Mouse (Mus musculus) adrenal gland (tissue): ENCODE results near the gene Il6st.

Source experiments
- intact Hi-C: fragments of 180-260 bp; cut with DNase I; formaldehyde crosslinking; loops from one replicate; pipeline ENCODE4 v1.15.1; 2025

The Il6st gene

DNA sequence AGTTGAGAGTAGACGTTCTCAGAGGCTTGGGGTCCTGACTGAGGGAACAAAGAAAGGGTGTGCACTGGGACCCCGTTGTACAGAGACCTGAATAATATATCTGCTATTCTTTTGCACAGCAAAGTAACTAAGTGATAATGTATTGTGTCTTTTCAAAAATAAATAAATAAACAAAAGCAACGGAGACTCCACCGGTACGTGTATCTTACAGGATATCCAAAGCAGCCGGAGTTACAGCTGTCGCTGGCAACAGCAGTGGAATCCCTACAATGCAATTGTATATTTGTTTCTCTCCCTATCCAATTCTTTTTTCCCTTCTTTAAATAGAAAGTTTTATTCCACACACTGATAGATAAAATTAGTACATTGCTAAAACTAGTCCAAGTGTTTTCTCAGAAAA lies 15.2 kb downstream of the Il6st start:
- intact Hi-C loops, result no loop called here

DNA sequence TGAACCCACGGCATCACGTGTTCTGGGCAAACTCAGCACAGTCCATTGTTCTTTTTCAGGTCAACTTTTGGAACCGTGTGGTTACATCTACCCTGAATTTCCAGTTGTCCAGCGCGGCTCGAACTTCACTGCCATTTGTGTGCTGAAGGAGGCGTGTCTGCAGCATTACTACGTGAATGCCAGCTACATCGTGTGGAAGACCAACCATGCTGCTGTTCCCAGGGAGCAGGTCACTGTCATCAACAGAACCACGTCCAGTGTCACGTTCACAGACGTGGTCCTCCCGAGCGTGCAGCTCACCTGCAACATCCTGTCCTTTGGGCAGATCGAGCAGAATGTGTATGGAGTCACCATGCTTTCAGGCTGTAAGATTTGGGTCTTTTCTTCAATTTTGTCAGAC lies 16.1 kb downstream of the Il6st start:
- intact Hi-C loops, result no loop called here

GRCm38 (mm10) chr13:112482525-112482924 lies 18.7 kb downstream of the Il6st start:
- intact Hi-C loops, result no loop called here

- intact Hi-C loops, result no loop called here
Observed at GRCm38 (mm10) chr13:112483015-112483414, 19.1 kb downstream of the Il6st start.

DNA sequence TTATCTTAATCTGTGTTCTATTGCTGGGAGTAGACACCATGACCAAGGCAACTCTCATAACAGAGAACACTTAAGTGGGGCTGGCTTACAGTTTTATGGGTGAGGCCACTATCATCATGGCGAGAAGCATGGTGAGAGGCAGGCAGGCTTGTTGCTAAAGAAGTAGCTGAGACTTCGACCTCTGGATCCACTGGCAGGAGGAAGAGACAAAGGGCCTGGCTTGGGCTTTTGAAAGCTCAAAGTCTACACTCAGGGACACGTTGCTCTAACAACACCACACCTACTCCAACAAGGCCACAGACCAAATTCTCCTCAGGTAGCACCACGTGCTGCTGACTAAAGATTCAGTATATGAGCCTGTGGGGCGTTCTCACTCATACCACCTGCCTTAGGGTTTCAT lies 22.4 kb downstream of the Il6st start:
- intact Hi-C loops, result no loop called here

- intact Hi-C loops, result no loop called here
Observed at GRCm38 (mm10) chr13:112486676-112487075, 22.8 kb downstream of the Il6st start.

- intact Hi-C loops, result no loop called here
Observed at GRCm38 (mm10) chr13:112490036-112490435, 26.2 kb downstream of the Il6st start.

DNA sequence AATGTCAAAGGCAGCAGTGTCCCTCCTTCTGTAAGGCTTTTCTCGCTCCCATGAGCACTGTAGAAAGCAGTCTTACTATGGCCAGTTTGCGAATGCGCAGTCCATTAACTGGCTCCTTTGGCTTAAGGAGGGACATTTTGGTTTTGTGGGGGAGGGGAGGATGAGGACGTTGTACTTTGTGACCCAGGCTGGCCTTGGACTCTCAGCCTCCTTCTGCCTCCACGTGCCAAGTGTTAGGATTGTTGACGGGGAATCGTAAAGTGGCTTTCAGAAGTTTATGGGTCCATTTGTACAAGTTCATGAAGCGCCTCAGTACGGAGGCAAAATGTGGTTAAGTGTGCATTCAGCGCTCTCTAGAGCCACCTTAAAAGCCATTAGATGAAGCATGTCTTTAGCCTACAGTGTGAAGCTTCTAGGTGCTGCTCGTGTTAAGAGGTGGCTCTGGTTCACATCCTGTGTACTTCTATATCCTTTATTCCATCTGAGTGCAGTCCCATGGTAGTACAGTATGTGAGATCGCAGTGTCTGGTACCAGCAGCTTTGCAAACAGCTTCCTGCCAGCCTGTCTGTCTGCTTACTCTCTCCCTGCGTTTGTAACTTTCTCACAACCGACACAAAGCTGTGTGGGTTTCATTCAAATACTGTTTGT lies 27.9 kb downstream of the Il6st start:
- intact Hi-C loops, result no loop called here

DNA sequence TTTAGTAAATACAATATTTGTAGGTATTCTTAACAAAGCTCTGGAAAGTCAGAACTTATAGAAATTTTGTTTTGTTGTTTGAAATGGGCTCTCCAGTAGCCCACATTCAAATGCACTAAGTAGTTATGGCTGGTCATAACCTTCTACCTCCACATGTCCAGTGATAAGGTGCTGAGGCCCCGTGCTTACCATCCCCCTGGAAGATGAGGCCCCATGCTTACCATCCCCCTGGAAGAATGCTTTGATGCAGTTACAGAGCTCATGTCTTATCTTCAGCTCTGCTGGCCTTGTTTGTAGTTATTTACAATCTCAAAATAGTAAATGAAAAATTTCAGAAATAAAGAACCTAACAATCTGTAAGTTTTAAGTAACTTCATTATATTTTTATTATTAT lies 28.4 kb downstream of the Il6st start:
- intact Hi-C loops, result no loop called here

- intact Hi-C loops, result no loop called here
Observed at GRCm38 (mm10) chr13:112494590-112494989, 30.7 kb downstream of the Il6st start.

DNA sequence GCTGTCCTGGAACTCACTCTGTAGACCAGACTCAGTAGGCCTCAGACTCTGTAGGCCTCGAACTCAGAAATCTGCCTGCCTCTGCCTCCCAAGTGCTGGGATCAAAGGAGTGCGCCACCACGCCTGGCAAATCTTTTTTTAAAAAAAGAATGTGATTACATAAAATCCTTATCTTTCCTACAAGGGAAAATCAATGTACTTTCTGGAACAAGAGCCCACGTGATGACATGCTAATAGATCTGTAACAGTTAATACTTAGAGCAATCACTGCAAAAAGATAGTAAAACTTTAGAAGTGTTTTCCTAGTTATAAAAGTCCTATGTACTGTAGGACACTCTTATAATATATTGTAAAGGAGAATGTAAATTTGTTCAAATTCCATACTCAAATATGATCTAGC lies 36.2 kb downstream of the Il6st start:
- intact Hi-C loops, result no loop called here

- intact Hi-C loops, result no loop called here
Observed at GRCm38 (mm10) chr13:112500466-112500865, 36.6 kb downstream of the Il6st start.

DNA sequence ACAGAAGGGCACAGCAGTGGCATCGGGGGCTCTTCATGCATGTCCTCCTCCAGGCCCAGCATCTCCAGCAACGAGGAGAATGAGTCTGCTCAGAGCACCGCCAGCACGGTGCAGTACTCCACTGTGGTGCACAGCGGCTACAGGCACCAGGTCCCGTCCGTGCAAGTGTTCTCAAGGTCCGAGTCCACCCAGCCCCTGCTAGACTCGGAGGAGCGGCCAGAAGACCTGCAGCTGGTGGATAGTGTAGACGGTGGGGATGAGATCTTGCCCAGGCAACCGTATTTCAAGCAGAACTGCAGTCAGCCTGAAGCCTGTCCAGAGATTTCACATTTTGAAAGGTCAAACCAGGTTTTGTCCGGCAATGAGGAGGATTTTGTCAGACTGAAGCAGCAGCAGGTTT lies 40.0 kb downstream of the Il6st start:
- intact Hi-C loops, result no loop called here

DNA sequence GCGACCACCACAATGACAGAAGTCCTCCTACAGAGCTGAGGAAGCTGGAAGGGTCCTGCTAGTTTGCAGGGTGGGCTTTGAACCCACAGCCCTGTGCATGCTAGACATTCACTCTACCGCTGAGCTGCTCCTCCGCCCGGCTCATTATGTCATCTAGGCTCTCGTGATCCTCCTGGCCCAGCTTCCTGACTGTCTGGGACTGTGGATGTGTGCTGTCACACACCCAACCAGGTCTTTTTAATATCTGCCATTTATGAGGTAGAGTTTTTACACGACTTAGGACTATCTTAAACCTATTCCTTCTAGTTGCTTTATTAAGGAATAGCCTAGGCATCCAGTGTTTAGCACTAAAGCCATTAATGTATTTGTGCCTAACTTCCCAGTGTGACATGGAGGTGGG lies 41.6 kb downstream of the Il6st start:
- intact Hi-C loops, result loop anchor here (5.0 kb wide), 2 partner anchors 38 to 233 kb away; no protein-coding TSS in a partner anchor

DNA sequence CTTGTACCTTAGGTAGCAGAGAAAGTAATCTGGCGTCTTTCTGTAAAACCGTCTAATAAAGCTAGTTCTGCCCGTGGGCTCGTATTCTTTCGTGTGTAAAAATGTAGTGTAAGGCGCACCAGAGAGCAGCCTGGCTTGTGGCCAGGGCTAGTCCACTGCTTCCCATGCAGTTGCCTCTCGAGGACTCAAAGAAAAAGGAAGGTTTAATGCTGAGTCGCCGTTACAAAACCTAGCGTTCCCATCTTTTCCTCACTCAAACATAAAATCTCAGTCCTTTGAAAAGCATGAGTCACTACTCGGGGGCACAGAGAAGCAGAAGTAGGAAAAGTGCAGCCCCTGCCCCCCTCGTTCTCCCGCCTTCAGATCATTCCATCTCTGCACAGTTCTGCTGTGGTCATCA lies 42.9 kb downstream of the Il6st start:
- intact Hi-C loops, result loop anchor here (5.0 kb wide), 2 partner anchors 39 to 234 kb away; no protein-coding TSS in a partner anchor

GRCm38 (mm10) chr13:112507691-112508090 lies 43.8 kb downstream of the Il6st start:
- intact Hi-C loops, result loop anchor here (2.0 to 5.0 kb wide), 3 partner anchors 40 to 235 kb away; no protein-coding TSS in a partner anchor

GRCm38 (mm10) chr13:112508487-112508886 lies 44.6 kb downstream of the Il6st start:
- intact Hi-C loops, result loop anchor here (2.0 to 5.0 kb wide), 3 partner anchors 41 to 236 kb away; no protein-coding TSS in a partner anchor

GRCm38 (mm10) chr13:112509465-112509864 lies 45.6 kb downstream of the Il6st start:
- intact Hi-C loops, result loop anchor here (2.0 to 5.0 kb wide), 3 partner anchors 42 to 237 kb away; no protein-coding TSS in a partner anchor

DNA sequence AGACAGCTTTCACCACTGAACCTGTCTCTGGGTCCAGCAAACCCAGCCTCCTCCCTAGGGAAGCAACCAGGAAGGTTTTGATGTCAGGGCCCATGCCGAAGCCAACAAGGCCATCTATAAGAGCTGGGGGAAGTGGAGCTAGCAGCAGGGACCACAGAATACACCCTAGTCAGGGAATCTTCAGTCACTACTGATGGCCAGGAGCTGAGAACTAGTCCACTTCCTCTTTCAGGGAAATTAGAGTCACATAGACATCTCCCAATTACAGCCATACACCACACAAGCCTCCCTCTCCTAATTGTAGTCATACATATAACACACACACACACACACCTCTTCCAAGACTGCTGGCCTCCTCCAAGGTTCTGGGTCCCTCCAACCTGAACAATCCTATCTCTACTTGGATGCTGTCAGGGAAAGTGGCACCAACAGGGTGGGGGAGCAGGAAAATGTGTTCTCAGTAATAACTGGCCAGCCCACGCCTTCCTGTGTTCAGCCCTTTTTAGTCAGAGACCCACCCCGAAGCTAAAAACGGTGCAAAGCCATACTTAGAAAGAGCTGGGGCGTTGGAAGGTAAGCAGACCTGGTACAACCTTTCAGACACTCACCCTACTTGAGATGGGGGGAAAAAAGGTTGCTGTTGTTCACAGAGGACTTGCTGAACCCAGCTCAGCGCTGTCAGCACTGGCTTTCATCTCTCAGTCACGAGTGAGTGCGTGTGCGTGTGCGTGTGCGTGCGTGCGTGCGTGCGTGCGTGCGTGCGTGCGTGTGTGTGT lies 46.8 kb downstream of the Il6st start:
- intact Hi-C loops, result no loop called here

GRCm38 (mm10) chr13:112511261-112511660 lies 47.4 kb downstream of the Il6st start:
- intact Hi-C loops, result no loop called here

GRCm38 (mm10) chr13:112511810-112512209 lies 47.9 kb downstream of the Il6st start:
- intact Hi-C loops, result no loop called here

GRCm38 (mm10) chr13:112512824-112513223 lies 49.0 kb downstream of the Il6st start:
- intact Hi-C loops, result no loop called here

DNA sequence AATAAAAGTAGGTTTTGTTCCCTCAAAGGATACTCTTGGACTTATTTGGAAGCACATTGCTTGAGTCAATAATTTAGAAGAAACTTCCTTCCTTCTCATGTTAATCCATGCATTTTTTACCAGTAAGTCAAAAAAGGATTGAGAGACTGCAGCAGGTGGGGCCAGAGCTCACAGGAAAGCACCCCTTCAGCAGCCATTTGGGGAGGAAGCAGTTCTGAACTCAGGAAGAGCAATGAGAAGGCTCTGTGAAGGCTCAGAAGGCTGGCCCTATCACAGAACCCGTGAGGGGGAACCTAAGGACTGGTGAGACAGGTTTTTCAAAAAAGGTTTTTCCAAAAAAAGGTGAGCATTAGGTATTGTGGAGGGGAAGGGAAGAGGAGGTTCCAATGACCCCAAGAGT lies 50.7 kb downstream of the Il6st start:
- intact Hi-C loops, result no loop called here
